Mouse (Mus musculus): ENCODE results near the gene Ppard. TPM values are rescaled to one million over a fixed set of nuclear protein-coding genes. Genes with fewer than 3 reads are reported as not detected.
"Not testable (repeated sequence)": the region's sequence is repeated elsewhere in the genome, so short reads cannot be mapped to it uniquely, and the experiment has no call there.

The Ppard gene
- total RNA-seq, 2 experiments from 2014 or later = 34.3 to 37.6 TPM

DNA sequence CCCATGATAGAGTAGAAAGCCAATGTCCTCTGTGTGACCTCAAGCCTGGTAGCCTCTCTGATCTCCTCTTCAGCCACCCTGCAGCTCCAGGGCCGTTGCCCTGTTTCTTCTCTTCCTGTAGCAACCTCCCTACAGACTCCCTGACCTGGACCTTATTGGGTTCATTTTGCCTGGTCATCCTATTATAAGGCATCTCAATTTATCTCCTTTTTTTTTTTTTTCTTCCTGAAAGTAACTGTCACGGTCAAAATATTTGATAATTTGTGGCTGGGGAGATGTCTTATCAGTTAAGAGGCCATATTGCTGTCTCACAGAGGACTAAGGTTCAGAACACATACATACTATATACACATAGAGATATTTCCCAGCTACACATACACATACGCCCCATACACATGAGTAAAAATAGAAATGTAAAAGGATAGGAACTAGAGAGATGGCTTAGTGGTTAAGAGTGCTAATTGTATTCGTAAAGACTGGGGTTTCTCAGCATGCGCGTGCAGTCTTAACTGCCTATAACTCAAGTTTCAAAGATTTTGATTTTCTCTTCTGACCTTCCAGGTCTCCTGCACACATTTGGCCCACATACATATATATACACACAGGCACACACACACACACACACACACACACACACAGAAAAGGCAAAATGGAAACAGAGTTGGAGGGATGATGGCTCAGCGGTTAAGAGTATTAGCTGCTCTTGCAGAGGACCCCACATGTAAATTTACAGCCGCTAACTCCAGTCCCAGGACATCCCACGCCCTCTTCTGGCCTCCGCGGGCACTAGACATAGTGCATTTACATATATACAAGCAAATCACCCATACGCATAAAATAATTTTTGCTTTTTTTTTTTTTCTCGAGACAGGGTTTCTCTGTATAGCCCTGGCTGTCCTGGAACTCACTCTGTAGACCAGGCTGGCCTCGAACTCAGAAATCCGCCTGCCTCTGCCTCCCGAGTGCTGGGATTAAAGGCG lies 80.0 kb downstream of the Ppard start:
- DNase-seq (ENCODE audit: low spot score in 2 of 2) = no peak

GRCm38 (mm10) chr17:28313212-28313879 lies 80.8 kb downstream of the Ppard start, which contains the start of gene Fance:
Fance (plus strand) TSS chr17:28313519.
- DNase-seq (ENCODE audit: low spot score in 2 of 2) = peak; percentile 88 to 97

DNA sequence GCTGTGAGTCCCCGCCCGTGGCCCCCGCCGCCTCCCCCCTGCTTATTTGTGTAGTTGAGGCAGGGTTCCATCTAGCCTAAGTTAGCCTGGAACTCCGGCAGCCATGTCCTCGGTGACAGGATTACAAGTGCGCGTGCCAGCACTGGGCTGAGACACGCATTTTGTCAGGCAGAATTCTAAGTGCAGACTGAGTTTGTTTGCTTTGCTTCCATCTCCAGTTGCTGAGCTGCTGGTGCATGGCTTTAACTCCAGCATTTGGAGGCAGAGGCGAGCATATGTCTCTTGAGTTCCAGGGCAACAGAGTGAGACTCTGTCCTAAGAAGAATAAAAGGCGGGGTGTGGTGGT lies 81.4 kb downstream of the Ppard start:
- DNase-seq (ENCODE audit: low spot score in 2 of 2) = no peak

- DNase-seq (ENCODE audit: low spot score in 2 of 2) = no peak
Measured at GRCm38 (mm10) chr17:28315611-28316160, 83.2 kb downstream of the Ppard start.

DNA sequence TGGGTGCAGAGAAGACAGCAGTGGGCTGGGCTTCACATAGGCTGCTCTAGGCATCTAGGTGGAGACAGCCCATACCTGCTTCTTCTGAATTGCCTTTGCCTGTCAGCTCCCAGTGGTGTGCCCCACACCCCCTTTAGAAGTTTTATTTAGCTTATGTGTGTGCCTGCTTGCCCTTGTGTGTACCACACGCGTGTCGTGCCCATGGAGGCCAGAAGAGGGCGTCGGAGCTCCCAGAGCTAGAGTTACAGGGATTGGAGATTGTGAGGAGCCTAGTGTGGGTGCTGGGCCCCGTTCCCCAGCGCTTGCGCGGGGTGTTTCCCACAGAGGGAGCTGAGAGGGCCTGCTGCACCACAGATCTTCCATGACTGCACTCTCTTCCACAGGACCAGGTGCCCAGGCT lies 84.0 kb downstream of the Ppard start:
- no peak for DNase-seq (ENCODE audit: low spot score in 2 of 2)

DNA sequence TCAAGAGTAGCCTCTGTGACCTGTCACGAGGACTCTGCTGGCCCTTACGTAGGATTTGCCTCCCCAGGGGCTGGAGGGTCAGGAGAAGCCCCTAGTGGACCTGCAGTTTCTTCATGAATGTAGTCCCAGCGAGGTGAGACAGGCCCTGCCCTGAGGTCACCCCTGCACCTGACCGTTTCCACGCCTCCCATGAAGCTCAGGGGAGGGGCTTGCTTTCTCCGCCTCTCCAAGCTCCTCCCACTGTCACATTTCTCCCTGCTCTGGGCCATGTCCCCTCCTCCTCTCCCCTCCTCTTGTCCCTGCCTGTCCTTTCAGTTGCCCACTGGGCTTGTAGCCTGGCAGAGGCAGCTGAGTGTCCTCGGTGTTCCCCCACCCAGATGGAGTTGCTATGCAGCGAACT lies 84.6 kb downstream of the Ppard start:
- no peak for DNase-seq (ENCODE audit: low spot score in 2 of 2)

GRCm38 (mm10) chr17:28317725-28318124 lies 85.2 kb downstream of the Ppard start:
- DNase-seq (ENCODE audit: low spot score in 2 of 2) = no peak

- no peak for DNase-seq (ENCODE audit: low spot score in 2 of 2)
Measured at GRCm38 (mm10) chr17:28321700-28322099, 89.2 kb downstream of the Ppard start.

- no peak for DNase-seq (ENCODE audit: low spot score in 2 of 2)
Measured at GRCm38 (mm10) chr17:28323786-28324185, 91.3 kb downstream of the Ppard start.

GRCm38 (mm10) chr17:28324416-28324815 lies 91.9 kb downstream of the Ppard start:
- DNase-seq (ENCODE audit: low spot score in 2 of 2) = not testable (repeated sequence)

DNA sequence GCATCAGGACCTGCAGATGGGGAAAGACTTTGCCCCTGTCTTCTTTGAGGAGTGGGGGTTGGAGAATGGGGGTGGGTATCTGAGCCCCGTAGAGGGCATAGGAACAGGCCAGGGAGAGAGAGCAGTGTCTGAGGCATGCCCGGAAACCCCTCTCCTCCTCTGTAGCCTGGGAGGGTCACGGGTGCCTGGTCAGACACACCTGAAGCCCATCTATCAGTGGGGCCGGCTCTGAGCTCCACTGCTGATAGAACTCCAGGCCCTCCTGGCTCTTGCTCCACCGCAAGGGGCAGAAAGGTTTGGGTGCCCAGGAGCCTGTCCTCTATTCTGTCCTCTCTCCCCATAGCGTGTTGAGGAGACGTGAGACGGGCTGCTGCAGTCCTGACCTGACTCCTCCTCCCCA lies 93.3 kb downstream of the Ppard start:
- no peak for DNase-seq (ENCODE audit: low spot score in 2 of 2)

DNA sequence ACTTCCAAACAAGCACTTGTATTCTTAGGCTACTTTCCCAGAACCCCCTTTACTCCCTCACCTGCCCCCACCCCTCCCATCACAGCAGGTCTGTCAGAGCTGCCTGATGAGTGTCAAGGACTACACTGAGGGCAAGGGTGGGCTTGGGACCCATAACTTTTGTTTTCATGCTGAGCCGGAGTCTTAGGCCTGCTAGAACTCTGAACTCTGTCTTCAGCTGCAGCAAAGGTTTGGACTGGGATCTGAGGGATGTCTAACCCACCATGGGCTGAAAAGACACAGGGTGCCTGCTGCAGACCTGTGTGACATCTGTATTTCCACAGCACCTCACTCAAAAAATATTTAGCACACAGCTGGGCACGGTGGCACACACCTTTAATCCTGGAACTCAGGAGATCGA lies 94.5 kb downstream of the Ppard start:
- no peak for DNase-seq (ENCODE audit: low spot score in 2 of 2)

GRCm38 (mm10) chr17:28327673-28328325 lies 95.3 kb downstream of the Ppard start:
- no peak for DNase-seq (ENCODE audit: low spot score in 2 of 2)

- peak; percentile 97 to 99 for DNase-seq (ENCODE audit: low spot score in 2 of 2)
Measured at GRCm38 (mm10) chr17:28328366-28328928, 95.9 kb downstream of the Ppard start, which contains the start of gene Rpl10a. Rpl10a (plus strand) TSS chr17:28328471.

DNA sequence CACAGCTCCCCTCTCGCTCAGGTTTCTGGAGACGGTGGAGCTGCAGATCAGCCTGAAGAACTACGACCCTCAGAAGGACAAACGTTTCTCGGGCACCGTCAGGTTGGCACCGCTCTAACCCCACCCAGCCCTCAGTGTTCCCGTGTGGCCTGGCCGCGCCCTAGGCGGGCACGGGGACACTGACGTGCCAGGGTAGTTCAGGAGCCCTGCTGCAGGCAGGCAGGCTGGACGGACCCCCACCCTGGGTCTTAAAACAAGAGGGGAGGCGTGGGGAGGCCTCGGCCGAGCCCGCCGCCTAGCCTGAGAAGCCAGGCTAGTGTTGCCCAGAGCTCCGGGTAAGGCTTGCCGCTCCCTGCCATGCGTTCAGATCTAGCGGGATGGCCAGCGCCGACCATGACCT lies 96.4 kb downstream of the Ppard start:
- DNase-seq (ENCODE audit: low spot score in 2 of 2) = no peak

DNA sequence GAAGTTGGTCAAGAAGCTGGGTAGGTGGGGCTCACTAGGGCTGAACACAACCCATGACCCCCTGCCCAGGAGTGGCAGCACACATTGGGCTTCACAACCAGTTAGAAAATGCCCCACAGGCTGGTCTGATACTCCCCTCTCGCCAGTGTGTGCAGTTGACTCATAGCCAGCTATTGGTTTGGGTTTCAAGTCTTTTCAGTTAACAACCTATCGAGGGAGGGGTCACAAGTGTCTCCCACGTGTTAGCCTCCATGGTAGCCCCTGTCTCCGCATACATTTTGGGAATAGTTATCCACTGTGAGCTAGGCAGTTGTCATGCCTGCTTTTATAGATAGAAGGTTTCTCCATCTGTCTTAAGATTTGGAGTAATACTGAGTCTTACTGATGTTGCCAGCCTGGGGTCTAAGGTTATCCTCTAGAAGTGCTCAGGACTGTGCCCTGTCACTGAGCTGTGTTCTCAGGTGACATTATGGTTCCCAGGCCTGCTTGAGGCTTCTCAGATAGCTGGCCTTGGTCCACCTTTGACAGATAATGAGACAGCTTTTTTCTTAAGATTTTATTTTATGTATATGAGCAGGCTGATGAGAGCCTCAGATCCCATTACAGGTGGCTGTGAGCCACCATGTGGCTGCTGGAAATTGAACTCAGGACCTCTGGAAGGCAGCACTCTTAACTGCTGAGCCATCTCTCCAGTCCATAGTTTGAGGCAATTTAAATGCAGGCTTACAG lies 97.2 kb downstream of the Ppard start:
- no peak for DNase-seq (ENCODE audit: low spot score in 2 of 2)

- no peak for DNase-seq (ENCODE audit: low spot score in 2 of 2)
Measured at GRCm38 (mm10) chr17:28330232-28330546, 97.7 kb downstream of the Ppard start.

DNA sequence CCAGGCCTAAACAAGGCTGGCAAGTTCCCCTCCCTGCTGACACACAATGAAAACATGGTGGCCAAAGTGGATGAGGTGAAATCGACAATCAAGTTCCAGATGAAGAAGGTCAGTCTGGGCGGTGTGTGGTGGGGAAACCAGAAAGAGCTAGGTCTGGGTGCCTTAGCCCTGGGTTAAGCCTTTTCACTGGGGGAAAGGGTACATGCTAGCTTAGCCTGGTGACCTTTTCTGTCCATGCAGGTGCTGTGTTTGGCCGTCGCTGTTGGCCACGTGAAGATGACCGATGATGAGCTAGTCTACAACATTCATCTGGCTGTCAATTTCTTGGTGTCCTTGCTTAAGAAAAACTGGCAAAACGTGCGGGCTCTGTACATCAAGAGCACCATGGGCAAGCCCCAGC lies 98.1 kb downstream of the Ppard start:
- not testable (repeated sequence) for DNase-seq (ENCODE audit: low spot score in 2 of 2)

GRCm38 (mm10) chr17:28331241-28332112 lies 99.0 kb downstream of the Ppard start:
- DNase-seq (ENCODE audit: low spot score in 2 of 2) = no peak

Data from gastrocnemius, postnatal 4 days (tissue).